Mouse (Mus musculus) embryonic facial prominence, embryonic 11.5 days (tissue): Measurements from ENCODE around the gene Itga10. TPM values are rescaled to one million over a fixed set of nuclear protein-coding genes. Genes with fewer than 3 reads are reported as not detected.
A peak's percentile ranks its signal among the peaks of the same experiment; 100 is the strongest.

Source experiments
- ATAC-seq: fragments of 200-750 bp; cut with Nextera tagmentation; replicated peaks from 2 replicates; pipeline ENCODE4 v1.8.0; 2017; ENCODE audit warnings: low read depth; ENCODE audit not compliant: insufficient number of reproducible peaks, low FRiP score, low TSS enrichment
- DNase-seq: peaks from one replicate; pipeline ENCODE4 v3.0.0-alpha.2; 2015; ENCODE audit warnings: low spot score
- H3K27ac ChIP-seq: fragments of 300-500 bp; sonication (generic); replicated peaks from 2 replicates; pipeline ENCODE4 v1.5.1; 2014; ENCODE audit warnings: mild to moderate bottlenecking, low read depth, low read length, control low read depth
- H3K27me3 ChIP-seq: fragments of 300-500 bp; sonication (generic); 2 replicates; pipeline ENCODE4 v1.6.1; 2014; ENCODE audit warnings: mild to moderate bottlenecking, low read length, moderate library complexity, mixed read lengths; ENCODE audit not compliant: control insufficient read depth, insufficient read depth
- H3K36me3 ChIP-seq: fragments of 300-500 bp; sonication (generic); replicated peaks from 2 replicates; pipeline ENCODE4 v1.6.1; 2014; ENCODE audit warnings: low read depth, mild to moderate bottlenecking, low read length, moderate library complexity, mixed read lengths; ENCODE audit not compliant: control insufficient read depth, insufficient read depth
- H3K4me1 ChIP-seq: fragments of 300-500 bp; sonication (generic); 2 replicates; pipeline ENCODE4 v1.6.1; 2014; ENCODE audit warnings: low read length, mixed read lengths; ENCODE audit not compliant: control insufficient read depth, insufficient read depth
- H3K4me2 ChIP-seq: fragments of 300-500 bp; sonication (generic); 2 replicates; pipeline ENCODE4 v1.6.1; 2014; ENCODE audit warnings: low read depth, mild to moderate bottlenecking, control low read depth, low read length, moderate library complexity
- H3K4me3 ChIP-seq: fragments of 300-500 bp; sonication (generic); 2 replicates; pipeline ENCODE4 v1.5.1; 2014; ENCODE audit warnings: low read depth, low read length, control low read depth
- H3K9ac ChIP-seq: fragments of 300-500 bp; sonication (generic); replicated peaks from 2 replicates; pipeline ENCODE4 v1.6.1; 2014; ENCODE audit warnings: mild to moderate bottlenecking, control low read depth, low read length
- H3K9me3 ChIP-seq: fragments of 300-500 bp; sonication (generic); replicated peaks from 2 replicates; pipeline ENCODE4 v1.6.1; 2016; ENCODE audit warnings: mild to moderate bottlenecking, low read length, inconsistent platforms, mixed read lengths; ENCODE audit not compliant: control insufficient read depth
- WGBS: fragments of 180-500 bp; shearing (Covaris S2); extraction: QIAGEN DNeasy Blood & Tissue Kit; methylation state at CpG from one replicate; pipeline ENCODE4 v1.1.7; 2014; 5-methylcytosine and 5-hydroxymethylcytosine counted together
- polyA plus RNA-seq: library from polyadenylated mRNA; unstranded; fragments of >200 nt; fragmentation: Nextera tagmentation; extraction: Ambion mirVana; gene quantifications from 2 replicates; pipeline ENCODE4 v1.2.1, GENCODE M21; 2014

Gene Itga10
- polyA plus RNA-seq, 1 experiment from 2014 or later: 0.59 TPM

DNA sequence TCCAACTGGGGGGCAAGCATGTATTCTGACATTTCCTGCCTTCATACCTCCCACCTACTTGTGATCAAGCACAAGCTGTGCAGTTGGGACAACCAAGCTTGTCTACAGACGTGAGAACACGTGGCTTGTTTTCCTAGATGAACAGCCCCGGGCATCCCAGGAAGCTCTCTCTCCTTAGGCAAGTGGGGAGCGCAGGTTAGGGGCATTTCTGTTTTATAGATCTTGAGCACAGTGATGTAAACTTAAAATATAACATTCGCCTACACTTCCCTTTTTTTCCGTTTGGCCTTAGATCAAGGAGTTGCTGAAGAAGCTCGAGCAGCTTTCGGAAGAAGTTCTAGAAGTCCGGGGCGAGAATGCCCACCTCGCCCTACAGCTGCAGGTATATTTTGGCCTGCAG, 43.5 kb downstream of the Itga10 start:
- Histone ChIP-seq H3K4me3 (no peak overlapping the region), H3K27ac (no peak overlapping the region), H3K36me3 (no peaks in the 10 kb centered on the region), H3K9ac (no peak overlapping the region), H3K4me2 (no peak overlapping the region), H3K9me3 (no peaks in the 10 kb centered on the region), H3K4me1 (no peaks in the 10 kb centered on the region), H3K27me3 (peaks cover 5% of the 10 kb centered on the region; the same call in 1 of the 2 replicates)
- ATAC-seq (no peak), DNase-seq (no peak)
- whole genome bisulfite sequencing: 84% methylated on average over 11 of the region's 11 CpGs

GRCm38 (mm10) chr3:96690298-96690697, 44.9 kb downstream of the Itga10 start:
- WGBS: 55% methylated on average over 3 of the region's 3 CpGs
- H3K27ac ChIP-seq: no peak overlapping the region
- H3K9me3 ChIP-seq: no peaks in the 10 kb centered on the region
- no peak for DNase-seq
- H3K4me2 ChIP-seq: no peak overlapping the region
- H3K36me3 ChIP-seq: no peaks in the 10 kb centered on the region
- ATAC-seq: no peak
- H3K4me1 ChIP-seq: no peaks in the 10 kb centered on the region
- no peak overlapping the region for H3K4me3 ChIP-seq
- H3K27me3 ChIP-seq: no peaks in the 10 kb centered on the region
- H3K9ac ChIP-seq: no peak overlapping the region

DNA sequence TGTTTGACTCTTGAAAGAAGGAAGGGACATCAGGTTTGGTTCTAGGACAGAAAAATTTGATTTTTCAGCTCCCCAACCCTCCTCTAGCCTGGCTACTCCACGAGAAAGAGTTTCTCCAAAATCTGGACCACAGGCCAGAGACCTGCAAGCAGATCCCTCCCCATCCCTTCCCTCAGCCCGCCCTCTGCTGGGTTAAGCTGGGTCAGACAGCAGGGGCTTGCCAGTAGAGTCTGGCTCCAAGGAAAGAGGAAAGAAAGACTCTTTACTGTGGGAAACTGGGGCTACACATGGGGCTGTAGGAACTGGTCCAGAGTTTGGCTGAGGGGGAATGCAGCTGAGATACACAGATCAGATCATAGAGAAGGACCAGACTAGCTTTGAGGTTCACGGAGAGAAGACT, 47.1 kb downstream of the Itga10 start:
- H3K9ac ChIP-seq: no peak overlapping the region
- H3K4me3 ChIP-seq: no peak overlapping the region
- no peak overlapping the region for H3K4me2 ChIP-seq
- WGBS: 20% methylated on average over 3 of the region's 3 CpGs
- no peaks in the 10 kb centered on the region for H3K4me1 ChIP-seq
- ATAC-seq: no peak
- H3K27me3 ChIP-seq: no peaks in the 10 kb centered on the region
- no peaks in the 10 kb centered on the region for H3K9me3 ChIP-seq
- DNase-seq: peak; percentile 45
- H3K36me3 ChIP-seq: no peaks in the 10 kb centered on the region
- H3K27ac ChIP-seq: no peak overlapping the region

- Histone ChIP-seq H3K36me3 (no peaks in the 10 kb centered on the region), H3K4me2 (no peak overlapping the region), H3K9ac (no peak overlapping the region), H3K4me1 (no peaks in the 10 kb centered on the region), H3K27ac (no peak overlapping the region), H3K4me3 (no peak overlapping the region), H3K9me3 (no peaks in the 10 kb centered on the region), H3K27me3 (no peaks in the 10 kb centered on the region)
- no peak for ATAC-seq
- 100% methylated on average over 1 of the region's 1 CpGs for WGBS
- no peak for DNase-seq
These were observed 48.2 kb downstream of the Itga10 start for GRCm38 (mm10) chr3:96693579-96693978.

GRCm38 (mm10) chr3:96696198-96696765, 50.9 kb downstream of the Itga10 start, which contains the start of gene Pias3:
Gene Pias3 (plus strand): TSS chr3:96696384.
- WGBS: 0% methylated on average over 35 of the region's 35 CpGs
- Histone ChIP-seq H3K27ac (peak within 1 kb of the TSS; percentile 92), H3K4me2 (peak within 1 kb of the TSS; percentile 53), H3K4me1 (no peaks in the 10 kb centered on the region), H3K9ac (peak within 1 kb of the TSS; percentile 89), H3K4me3 (peak within 1 kb of the TSS; percentile 85), H3K9me3 (no peaks in the 10 kb centered on the region), H3K36me3 (no peaks in the 10 kb centered on the region; the same call in 1 of the 2 replicates), H3K27me3 (no peaks in the 10 kb centered on the region)
- DNase-seq (peak; percentile 91), ATAC-seq (peak; percentile 79)

GRCm38 (mm10) chr3:96696766-96697732, 51.7 kb downstream of the Itga10 start:
- Histone ChIP-seq H3K36me3 (no peaks in the 10 kb centered on the region; the same call in 1 of the 2 replicates), H3K27me3 (no peaks in the 10 kb centered on the region), H3K9ac (peak overlapping the region; percentile 89), H3K4me2 (peak overlapping the region; percentile 53), H3K27ac (peak overlapping the region; percentile 92), H3K9me3 (no peaks in the 10 kb centered on the region), H3K4me3 (peak overlapping the region; percentile 85), H3K4me1 (no peaks in the 10 kb centered on the region)
- DNase-seq (peak; percentile 93), ATAC-seq (peak; percentile 90)
- WGBS: under 1% methylated on average over 80 of the region's 85 CpGs

GRCm38 (mm10) chr3:96698993-96699690, 53.8 kb downstream of the Itga10 start:
- WGBS: 53% methylated on average over 19 of the region's 19 CpGs
- no peak overlapping the region for H3K9ac ChIP-seq
- H3K9me3 ChIP-seq: no peaks in the 10 kb centered on the region
- H3K27me3 ChIP-seq: no peaks in the 10 kb centered on the region
- DNase-seq (no peak), ATAC-seq (no peak)
- H3K27ac ChIP-seq: no peak overlapping the region
- no peak overlapping the region for H3K4me3 ChIP-seq
- H3K36me3 ChIP-seq: no peaks in the 10 kb centered on the region; the same call in none of the 2 replicates
- H3K4me2 ChIP-seq: no peak overlapping the region
- no peaks in the 10 kb centered on the region for H3K4me1 ChIP-seq
